Mouse (Mus musculus) hindlimb bud, embryonic 11.5 days (tissue): ENCODE measurements around the gene Urod.
A peak's percentile ranks its signal among the peaks of the same experiment; 100 is the strongest.

Experiments
- DNase-seq: peaks from one replicate; pipeline ENCODE4 v3.0.0-alpha.2; 2012; ENCODE audit warnings: low read depth, low spot score; ENCODE audit errors: extremely low spot score

Gene Urod

GRCm38 (mm10) chr4:116995798-116996135 lies 1.6 kb upstream of the Urod start:
- DNase-seq = no peak

DNA sequence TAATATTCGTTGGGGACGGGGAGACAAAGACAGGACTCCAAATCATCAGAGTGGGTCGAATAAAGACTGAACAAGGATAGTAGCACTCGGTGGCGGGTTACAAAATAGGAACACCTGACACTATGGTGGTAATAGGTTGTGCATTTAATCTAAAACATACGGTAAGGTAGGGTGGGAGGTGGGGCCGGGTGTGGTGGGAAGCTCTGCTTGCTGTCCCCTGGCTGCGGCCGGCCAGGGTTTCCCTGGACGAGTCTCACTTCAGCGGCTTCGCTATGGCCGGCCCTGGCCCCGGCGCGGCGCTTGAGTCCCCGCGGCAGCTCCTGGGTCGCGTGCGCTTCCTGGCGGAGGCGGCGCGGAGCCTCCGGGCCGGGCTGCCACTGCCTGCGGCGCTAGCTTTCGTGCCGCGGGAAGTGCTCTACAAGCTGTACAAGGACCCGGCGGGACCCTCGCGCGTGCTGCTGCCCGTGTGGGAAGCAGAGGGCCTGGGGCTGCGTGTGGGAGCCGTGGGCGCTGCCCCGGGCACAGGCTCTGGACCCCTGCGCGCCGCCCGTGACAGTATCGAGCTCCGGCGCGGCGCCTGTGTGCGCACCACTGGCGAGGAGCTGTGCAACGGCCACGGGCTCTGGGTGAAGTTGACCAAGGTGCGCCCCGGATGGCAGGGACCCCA lies 1.1 kb upstream of the Urod start, which contains the start of gene Hectd3:
Gene Hectd3, plus strand, starts transcription at position 187 of the 667 bp plus-strand sequence.
- DNase-seq = peak; percentile 30

DNA sequence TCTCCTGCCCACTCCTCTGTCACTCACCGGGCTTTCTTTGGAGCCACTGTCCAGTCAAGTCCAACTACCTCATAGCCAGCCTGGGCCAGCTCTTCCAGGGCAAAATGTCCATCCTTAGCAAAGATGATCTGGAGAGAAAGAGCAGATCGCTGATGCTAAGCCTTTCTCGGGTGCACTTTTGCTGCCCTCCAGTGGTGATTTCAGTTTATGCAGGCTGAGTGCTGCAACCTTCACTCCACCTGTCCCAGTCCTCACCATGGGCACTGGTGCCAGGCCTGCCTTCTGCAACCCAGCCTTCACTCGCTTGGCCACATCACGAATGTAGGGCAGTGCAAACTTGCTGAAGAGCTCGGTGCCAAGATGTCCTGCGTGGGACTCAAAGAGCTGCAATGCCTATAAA lies 2.8 kb downstream of the Urod start:
- peak; percentile 54 for DNase-seq

DNA sequence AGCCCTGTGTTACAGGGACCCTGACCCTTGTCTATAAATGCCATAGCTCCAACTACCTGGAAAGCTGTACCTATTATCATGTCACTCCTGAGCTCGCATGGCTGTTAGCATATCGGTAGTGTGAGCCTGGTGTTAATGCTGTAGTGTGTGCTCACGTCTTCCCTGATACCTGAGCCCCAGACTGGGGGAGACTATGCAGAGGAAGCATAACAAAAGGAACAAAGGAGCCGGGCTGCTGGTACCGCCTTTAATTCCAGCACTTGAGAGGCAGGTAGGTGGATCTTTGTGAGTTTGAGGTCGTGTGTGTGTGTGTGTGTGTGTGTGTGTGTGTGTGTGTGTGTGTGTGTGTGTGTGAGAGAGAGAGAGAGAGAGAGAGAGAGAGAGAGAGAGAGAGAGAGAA lies 4.5 kb downstream of the Urod start:
- DNase-seq = no peak

DNA sequence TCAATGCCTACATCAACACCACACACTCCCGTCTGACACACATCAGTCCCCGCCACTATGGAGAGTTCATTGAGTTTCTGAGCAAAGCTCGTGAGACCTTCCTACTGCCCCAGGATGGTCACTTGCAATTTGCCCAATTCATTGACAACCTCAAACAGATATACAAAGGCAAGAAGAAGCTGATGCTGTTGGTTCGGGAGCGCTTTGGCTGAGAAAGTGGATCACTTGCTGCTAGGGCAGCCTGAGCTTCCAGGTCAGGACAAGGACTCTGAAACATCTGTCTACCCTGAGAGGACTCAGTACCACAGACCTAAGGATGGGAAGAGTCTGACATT lies 7.1 kb downstream of the Urod start:
- DNase-seq = no peak

DNA sequence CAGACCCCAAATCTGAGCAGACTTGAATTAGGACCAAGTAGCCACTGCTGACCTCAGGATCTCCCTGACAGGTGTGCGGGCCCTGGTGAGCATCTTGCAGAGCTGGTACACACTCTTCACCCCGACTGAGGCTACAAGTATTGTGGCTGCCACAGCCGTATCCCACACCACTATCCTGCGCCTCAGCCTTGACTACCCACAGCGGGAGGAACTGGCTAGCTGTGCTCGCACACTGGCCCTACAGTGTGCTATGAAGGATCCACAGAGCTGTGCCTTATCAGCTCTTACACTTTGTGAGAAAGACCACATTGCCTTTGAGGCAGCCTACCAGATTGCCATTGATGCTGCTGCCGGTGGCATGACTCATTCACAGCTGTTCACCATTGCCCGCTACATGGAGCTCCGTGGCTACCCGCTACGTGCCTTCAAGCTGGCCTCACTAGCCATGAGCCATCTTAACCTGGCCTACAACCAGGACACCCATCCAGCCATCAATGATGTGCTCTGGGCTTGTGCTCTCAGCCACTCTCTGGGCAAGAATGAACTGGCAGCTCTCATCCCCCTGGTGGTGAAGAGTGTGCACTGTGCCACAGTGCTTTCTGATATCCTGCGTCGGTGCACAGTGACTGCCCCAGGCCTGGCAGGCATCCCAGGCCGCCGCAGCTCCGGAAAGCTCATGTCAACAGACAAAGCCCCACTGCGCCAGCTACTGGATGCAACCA lies 7.7 kb downstream of the Urod start:
- no peak for DNase-seq

GRCm38 (mm10) chr4:116985681-116986080 lies 8.5 kb downstream of the Urod start:
- DNase-seq = no peak

- DNase-seq = no peak
These were observed 17.7 kb downstream of the Urod start for GRCm38 (mm10) chr4:116976503-116976902.

DNA sequence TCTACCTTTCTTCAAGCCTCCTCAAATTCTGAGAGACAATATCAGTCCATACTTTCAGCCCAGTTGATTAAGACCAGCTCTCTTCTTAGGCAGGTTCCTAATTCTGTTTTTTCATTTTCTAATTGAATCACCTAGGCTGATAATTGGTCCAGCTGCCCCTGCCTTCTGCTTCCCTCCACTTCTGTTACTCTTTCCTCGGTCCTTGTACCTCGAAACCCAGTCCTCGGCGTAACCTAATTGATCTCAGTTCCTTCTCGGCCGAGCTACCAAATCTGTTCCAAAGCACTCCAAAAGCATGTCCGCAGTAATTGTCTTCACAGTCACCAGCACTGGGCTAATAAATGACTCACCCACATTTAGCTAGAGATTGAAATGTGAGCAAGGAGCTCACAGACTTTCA lies 39.3 kb downstream of the Urod start:
- DNase-seq = no peak

DNA sequence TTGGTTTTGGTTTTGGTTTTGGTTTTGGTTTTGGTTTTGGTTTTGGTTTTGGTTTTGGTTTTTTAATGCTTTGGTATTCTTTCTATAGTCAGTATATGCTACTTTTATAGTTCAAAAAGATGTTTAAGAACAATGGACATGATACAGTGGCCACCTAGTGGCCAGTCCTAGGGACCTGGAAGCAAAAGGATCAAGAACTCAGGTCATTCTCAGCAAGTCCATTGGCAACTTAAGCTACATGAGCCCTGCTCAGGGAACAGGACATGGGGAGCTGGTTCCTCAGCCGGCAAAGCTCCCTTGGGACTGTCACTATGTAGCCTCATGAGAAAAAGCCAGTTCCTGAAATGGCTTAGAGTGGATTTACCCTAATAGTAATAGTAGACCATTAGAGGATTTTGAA lies 42.6 kb downstream of the Urod start:
- DNase-seq = no peak

DNA sequence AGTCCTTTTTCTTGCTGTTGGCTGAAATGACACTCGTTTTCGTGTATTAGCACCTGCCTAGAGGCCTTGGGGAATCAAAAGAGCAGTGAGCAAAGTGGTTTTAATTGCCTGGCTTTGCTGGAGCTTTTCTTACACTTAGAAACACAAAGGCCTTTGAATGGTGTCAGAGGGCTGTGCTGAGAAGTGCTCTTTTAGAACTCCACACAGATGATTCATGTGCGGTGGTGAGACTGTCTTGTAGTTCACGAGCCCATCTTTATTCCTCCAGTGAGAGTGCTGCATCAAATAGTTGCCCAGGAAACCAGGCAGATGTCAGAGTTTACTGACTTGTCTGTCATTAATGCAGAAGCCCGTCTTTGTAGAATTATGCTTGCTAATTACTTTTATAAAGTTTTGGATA lies 50.2 kb downstream of the Urod start:
- no peak for DNase-seq

- DNase-seq = no peak
These were observed 51.5 kb downstream of the Urod start for GRCm38 (mm10) chr4:116942695-116943094.
